Mouse (Mus musculus) kidney, postnatal 14 days (tissue): ENCODE results near the gene Ppp1r26.
"Not testable (repeated sequence)": the region's sequence is repeated elsewhere in the genome, so short reads cannot be mapped to it uniquely, and the experiment has no call there.

ENCODE experiments used
- DNase-seq: peaks from one replicate; pipeline ENCODE4 v3.0.0; 2022; ENCODE audit warnings: mixed read lengths

The Ppp1r26 gene

DNA sequence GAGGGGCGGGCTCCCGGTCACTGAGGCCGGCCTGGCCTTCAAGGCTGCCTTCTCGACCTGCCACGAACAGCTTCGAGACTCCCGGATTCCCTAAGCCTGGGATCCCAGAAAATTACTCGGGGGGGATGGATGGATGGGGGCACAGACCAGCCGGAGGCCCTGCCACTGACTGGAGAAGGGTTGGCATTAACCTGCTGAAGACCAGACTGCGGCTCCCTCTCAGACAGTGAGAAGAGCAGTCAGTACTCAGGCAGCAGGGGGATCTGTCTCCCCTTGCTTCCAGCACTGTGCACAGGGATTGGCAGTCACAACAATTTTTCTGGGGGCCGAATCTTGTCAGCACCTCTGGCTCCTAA is 693 bp downstream of the Ppp1r26 start:
- no peak for DNase-seq

DNA sequence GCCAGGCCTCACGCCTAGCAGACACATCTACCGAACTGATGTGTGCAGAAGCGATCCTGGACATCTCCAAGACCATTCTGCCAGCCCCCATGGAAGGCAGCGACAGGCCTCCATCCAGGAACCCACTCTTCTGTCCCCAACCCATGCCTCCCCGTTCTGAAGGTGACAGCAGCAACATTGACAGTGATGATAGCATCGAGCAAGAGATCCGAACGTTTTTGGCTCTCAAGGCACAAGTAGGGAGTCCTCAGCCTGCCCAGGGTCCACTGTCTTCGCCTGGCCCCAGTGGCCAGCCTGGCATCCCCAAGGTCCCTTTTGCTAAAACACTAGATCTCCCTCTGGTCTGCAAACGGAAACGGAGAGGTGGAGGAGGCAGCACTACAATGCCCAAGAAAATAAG is 5.1 kb downstream of the Ppp1r26 start:
- no peak for DNase-seq

DNA sequence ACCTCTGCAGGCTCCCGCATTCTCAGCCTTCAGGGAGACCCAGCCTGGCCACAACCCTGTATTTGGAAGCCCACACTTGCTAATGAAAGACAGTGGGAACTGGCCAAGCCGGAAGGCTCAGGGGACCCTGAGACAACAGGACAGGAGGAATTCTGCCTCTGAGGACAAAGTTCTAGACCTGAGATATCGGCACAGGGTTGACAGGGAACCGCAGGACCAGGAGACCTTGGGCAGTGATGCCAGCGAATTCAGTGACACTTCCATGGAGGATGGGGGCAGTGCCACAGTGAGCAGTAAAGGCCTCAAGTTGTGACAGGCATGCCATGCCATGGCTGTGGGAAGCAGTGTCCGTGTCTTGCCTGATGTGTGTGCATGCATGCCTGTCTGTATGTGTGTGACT is 6.9 kb downstream of the Ppp1r26 start:
- no peak for DNase-seq

DNA sequence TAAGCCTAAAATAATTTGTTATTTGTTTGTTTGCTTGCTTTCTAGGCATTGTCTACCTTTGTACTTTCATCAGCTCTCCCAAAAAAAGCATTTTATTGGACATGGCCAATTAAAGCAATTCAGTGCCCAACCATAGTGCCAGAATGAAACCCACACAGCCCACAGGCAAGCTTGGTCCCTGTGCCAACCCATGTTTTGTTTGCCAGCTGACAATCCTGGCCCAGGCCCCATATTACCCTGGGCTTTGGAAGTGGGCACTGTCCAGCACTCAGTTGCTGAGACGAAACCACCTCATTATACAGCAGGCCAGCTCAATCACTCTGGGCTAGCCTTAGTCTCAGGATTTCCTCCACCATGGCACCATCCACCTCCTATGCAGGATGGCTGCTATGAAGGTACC is 10.0 kb downstream of the Ppp1r26 start:
- DNase-seq: no peak

DNA sequence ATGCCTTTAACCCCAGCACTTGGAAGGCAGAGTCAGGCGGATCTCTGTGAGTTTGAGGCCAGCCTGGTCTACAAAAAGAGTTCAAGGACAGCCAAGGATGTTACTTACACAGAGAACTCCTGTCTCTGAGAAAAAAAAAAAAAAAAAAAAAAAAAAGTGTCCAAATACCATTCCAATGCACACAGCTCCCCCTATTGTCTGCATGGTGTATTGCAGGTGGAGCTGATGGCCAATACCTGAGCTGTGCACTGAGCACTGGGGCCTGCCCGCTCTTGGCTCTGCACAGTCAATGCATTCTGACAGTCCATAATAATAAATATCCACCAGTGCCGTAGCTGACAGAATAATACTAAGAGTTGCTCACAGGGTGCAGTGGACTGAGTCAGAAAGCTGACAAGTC is 17.3 kb downstream of the Ppp1r26 start:
- peak; percentile 52 for DNase-seq

DNA sequence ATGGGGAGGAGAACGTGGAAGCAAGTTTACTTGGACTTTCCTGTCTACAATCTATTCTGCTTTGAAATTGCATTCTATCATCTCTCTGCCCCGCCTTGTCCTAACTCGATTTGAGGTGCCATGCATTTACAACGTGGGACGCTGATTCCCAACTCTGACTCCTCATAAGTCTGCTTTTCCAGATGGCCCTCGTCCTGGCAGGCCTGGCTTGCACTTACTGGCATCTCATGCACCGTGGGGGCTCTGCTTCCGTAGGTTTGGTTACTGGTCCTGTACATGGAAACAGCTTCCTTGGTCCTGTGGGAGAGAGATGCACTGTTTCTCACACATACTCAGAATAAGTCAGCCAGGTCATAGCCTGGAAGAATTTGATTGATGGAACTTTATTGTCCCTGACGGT is 18.3 kb downstream of the Ppp1r26 start:
- DNase-seq: no peak

DNA sequence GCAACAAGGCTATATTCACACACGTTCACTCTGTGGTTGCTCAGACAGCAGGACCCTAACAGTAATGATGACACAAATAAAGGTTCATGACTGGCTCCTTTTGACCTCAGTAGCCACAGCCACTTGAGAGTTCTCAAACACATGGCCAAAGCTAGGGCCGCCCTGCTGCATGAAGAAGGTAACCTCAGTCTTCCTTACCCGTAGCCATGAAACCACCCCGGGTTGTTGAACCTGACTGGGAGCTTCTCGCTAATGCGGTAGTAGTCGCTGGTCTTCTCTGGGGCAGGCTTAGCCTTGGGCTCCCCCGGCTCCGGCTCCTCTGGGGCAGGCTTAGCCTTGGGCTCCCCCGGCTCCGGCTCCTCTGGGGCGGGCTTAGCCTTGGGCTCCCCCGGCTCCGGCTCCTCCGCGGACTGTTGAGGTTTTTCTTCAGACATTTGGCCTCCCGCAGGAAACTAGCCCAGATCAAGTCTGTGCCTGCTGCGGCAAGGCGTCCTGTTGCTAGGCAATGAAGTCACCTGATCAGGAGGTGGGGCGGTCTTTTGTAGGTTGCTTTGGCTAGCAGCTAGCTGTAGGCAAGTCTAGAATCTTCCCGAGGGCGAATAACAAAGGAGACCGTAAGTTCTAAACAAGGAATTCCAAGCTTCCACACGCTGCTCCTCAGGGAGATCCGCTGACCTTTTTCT is 19.4 kb downstream of the Ppp1r26 start, which contains the start of gene 1700007K13Rik:
Gene 1700007K13Rik (minus strand): TSS at position 497 of the 683 bp plus-strand sequence.
- peak; percentile 87 for DNase-seq

DNA sequence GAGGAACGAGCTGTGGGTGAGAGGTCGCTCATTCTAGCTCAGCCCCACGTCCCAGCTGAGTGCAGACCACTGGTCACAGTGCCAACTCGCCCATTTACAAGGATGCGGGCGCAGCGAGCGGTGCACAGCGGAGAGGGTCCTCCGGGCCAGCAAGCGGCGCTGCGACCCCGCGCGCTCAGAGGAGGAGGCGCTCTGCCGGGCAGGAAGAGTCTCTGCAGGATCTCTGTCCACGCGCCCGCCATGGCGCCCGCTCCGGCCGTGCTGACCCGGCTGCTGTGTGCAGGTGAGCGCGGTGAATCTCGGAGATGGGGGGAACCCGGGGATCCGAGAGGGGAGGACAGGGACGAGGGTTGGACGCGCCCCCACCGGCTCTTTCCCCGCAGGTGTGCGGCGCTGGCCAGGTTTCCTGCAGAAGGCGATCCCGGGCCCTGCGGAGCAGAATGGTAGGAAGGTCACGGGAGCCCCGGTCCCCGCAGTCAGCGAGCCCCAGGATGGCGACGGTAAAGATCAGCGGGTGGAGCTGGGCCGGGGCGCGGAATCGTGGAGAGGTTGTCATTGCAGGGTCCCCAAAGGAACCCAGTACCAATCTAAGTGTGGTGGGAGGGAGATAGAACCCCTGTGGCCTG is 21.4 kb downstream of the Ppp1r26 start, which contains the start of gene Mrps2:
Gene Mrps2 (plus strand): TSS at position 207 of the 626 bp plus-strand sequence.
- DNase-seq: peak; percentile 91

DNA sequence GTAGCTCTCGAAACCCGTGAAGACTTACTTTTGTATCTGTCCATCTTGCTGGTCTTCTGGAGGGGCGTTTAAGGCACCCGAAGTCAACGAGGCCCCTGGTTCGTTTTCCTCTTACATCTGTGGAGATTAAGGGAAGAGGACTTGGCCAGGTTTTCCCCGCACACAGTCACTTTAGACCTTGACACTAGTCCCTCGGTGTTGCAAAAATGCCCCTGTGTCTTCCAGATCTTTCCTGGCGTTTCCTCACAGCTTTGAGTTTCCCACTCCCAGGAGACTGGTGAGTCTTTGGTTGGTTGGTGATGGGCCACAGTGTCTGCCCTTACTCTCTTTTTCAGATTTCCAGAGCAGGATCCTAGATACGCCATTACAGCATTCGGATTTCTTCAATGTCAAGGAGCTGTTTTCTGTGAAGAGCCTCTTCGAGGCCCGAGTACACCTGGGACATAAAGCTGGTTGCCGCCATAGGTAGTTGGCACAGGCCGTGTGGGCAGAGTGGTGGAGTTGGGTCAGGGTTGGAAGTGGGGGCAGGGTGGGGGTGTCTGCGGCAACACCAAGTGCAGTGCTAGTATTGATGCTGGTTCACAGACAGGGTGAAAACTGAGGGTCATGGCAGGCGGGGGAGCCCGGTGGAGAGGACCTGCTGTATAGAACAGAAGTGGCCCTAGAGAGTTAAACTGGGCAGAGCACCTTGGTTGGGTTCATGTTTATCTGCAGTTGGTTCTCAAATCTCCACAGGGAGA is 22.1 kb downstream of the Ppp1r26 start:
- no peak for DNase-seq

DNA sequence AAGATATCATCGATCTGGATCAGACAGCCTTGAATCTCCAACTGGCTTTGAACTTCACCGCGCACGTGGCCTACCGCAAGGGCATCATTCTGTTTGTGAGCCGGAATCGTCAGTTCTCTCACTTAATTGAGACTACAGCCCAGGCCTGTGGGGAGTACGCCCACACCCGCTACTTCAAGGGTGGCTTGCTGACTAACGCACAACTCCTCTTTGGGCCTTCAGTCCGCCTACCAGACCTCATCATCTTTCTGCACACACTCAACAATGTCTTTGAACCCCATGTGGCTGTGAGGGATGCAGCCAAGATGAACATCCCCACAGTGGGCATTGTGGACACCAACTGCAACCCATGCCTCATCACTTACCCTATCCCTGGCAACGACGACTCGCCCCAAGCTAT is 22.9 kb downstream of the Ppp1r26 start:
- DNase-seq: no peak

DNA sequence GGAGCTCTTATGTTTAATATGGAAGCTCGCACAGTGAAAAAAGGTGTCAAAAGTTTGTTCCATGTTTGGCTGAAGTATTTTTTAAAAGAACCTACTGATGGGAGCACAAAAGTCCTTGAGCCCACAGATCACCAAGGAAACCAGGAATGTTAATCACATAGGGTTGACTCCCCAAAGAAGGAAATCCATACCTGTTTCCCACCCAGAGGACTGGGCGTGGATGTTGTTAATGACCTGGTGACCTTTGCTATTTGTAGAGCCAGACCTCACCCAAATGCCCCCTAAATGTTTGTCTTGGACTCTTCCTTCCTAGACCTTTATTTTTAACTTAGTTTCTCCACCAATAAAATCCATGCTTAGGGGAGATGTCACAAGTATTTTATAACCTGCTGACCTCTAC is 24.0 kb downstream of the Ppp1r26 start:
- no peak for DNase-seq

DNA sequence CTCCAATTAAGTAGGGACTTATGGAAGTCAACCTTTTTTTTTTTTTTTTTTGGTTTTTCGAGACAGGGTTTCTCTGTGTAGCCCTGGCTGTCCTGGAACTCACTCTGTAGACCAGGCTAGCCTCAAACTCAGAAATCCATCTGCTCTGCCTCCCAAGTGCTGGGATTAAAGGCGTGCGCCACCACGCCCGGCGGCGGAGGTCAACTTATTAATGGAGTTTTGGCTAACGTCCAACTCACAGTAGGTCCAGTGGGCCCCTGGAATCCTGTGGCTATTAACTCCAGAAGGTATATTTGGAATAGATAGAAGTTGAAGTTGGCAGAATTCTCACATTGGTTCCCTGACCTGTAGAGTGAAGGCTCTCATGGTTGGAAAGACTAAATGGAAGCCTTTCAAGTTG is 25.4 kb downstream of the Ppp1r26 start:
- not testable (repeated sequence) for DNase-seq

DNA sequence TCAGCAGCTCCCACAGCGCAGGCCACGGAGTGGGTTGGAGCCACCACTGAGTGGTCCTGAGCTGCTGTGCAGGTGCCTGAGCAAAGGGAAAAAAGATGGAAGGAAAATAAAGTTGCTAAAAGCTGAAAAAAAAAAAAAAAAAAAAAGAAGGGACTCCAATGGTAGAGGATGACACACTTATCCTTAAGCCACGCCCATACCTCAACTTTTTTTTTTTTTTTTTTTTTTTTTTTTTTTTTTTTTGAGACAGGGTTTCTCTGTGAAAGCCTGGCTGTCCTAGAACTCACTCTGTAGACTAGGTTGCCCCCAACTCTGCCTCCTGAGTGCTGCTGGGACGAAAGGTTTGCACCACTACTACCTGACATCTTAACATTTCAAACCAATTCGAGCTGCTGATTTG is 31.4 kb downstream of the Ppp1r26 start:
- not testable (repeated sequence) for DNase-seq

DNA sequence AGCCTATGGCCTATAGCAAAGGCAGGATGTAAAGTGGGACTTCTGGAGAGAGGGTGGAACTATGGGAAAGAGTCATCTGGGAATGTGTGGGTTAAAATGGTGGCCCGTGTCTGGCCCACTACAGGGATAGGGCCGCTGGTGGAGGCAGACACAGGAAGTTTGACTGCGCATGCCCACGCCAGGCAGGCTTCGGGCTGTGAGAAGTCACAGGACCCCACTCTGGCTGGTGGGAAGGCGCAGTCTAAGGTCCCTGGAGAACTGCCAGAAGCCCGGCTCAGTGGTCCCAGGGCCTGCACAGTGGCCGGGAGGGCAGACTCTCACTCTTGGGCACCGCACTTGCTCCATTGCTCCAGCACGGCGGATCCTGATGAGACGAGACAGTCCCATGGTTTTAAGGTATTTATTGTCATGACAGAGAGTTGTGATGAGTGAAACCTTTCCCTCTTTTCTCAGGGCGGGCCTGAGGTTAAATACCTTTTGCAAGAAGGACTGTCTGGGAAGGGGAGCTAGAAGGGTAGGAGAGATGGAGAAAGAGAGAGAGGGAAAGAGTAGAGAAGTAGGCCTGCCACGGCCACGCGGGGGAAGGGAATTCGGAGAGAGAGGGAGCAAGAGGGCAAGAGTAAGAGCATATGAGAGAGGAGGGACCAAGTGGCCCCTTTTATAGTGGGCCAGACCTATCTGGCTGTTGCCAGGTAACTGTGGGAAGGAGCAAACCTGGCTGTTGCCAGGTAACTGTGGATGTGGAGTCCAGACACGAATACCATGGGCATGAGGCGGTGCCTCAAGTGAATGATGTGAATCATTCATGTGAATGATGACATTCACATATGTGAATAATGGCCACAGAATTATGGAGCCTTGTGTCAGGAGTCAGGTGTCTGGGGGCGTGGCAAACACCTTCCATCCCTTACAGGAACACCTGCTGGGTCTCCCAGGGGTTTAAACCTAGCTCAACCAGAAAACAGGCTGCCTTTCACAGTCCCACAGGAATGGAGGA is 32.9 kb downstream of the Ppp1r26 start:
- DNase-seq: no peak

DNA sequence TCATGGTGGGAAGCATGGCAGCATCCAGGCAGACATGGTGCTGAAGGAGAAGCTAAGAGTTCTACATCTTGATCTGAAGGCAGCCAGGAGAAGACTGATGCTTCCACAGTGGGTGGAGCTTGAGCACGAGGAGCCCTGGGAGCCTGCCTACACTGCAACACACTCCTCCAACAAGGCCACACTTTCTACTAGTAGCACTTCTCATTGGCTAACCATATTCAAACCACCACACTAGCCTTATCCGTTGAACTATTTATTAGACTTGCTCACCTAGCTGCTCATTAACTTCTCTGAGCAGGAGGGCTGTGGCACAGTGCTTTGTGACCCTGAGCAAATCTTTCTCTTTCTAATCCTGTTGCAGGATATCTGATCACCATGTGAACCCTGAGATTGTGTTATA is 37.3 kb downstream of the Ppp1r26 start:
- peak; percentile 40 for DNase-seq

DNA sequence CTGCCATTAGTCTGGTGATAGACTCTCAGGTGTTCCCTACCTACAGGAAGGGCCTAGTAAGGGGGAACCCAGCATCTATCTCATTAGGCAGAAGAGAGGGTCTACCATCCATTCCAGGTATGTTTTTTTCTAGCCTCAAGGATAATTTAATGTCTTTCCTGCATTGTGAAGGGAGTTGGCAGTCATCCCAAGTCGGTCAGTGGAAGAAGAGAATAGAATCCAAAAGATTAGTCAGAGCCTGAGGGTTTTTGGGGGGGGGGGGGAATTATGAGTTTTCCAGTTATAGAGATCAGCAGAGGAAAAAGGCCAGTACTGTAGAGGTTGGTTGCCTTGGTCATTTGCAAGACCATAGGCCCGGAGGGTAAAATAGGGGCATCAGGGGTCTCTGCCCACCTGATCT is 47.9 kb downstream of the Ppp1r26 start:
- no peak for DNase-seq

DNA sequence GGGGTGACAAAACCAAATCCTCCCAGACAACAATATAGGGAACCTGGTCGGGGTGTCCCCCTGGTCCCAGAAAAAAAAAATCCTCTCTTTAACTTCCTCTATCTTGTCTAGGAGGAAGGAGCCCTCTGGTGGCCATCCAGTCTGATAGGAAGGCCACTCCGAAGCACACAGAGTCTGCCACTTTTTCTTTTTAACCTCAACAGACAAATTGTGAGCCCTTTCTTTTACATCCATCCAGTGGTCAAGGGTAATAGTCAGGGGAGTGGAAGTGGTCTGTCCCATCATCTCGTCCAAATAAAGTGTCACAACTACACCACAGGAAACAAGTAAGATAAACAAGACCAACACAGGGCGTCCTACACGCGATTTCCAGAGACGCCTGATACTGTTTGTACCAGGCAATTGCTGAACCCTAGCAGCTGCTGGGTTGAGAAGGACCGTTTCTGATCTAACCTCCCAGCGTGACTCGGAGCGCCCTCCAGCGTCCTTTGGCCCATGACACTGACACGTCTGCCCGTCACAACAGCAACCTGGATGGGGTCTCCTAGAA is 48.7 kb downstream of the Ppp1r26 start:
- peak; percentile 36 for DNase-seq

DNA sequence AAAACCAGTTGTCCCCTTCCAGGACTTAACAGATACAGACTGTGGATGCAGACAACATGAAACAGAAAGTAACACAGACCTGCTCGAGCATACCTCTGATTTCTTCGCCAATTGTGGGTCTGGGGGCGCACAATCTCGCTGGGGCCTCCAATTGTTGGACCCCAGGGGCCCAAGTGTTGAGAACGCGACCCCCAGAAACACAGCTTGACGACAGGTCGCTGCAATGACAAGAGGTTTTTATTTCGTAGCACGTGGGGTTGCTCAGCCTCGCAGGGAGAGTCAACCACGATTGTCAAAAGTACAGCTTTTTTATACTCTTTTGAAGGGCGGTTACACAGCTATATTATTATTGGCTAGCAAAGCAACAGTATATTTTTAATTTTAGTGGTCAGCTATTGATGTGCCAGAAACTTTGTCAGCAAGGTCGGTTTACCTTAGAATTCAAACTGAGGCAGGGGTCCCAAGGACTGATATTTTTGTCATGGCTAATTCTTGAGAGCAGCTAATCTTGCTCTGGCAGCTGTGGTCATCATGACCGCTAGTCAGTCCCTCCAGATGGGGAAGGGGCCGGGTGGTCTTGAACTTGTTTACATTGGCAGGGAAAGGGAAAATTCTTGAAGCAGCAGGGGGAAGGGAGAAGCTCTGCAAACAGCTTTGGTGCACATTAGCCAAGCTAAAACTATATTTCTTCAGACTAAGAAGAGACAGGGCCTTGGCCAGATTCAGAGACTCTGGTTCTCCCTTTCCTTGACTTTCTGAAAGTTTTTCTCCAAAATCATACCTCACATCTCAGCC is 49.4 kb downstream of the Ppp1r26 start:
- DNase-seq: no peak

DNA sequence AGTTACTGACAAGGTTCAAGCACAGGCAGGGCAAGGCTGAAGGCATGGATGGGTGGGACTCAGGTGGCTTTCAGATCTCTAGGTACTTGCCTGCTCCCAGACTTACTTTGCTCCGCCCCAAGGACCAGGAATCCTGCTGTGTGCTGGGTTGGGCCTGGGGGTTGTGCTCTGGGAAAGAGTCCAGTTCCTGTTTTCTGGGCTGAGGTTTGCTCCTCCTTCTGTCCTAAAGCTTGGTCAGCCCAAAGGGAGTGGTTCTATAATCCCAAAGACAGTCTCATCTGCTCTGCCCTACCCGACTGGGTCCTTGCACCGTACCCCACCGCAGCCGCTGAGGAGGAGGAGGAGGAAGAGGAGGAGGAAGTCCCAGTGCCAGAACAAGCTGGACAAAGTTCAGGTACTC is 50.1 kb downstream of the Ppp1r26 start, which contains the start of gene Gbgt1:
Gene Gbgt1 (plus strand): TSS at position 221 of the 400 bp plus-strand sequence.
- peak; percentile 33 for DNase-seq

DNA sequence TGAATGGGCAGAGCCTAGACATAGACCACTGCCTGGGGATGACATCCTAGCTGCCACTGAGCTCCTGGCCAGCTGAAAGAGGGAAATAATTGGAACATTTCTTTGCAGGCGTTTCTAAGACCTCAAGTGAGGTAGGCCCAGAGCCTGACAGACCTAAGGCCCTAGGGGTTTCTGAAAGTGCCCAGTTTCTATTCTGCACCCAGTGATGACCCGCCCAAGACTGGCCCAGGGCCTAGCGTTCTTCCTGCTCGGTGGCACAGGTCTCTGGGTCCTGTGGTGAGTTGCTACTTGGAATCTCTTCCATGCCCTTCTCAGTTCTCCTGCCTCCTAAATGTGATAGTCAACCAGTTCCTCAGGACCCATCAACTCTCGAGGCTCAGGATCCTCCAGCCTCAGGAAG is 51.0 kb downstream of the Ppp1r26 start:
- DNase-seq: no peak

DNA sequence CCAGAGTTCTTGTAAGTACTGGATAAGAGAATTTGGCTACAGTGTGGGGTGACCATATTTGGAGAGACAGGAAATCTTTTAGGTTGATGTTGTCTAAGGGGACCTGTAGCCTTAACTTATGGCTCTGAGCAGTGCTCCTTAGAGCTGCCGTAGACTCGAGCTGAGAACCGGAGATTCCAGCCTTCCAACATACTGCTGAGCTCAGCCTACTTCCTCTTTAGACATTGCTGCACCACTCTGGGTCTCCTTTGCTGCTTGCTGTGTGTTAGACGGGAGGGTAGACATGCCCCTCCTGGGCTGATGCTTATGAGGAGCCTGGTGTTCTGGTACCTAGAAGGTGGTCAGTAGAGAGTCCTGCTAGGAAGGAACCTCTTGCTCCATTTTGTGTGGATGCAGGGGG is 51.8 kb downstream of the Ppp1r26 start:
- DNase-seq: no peak

DNA sequence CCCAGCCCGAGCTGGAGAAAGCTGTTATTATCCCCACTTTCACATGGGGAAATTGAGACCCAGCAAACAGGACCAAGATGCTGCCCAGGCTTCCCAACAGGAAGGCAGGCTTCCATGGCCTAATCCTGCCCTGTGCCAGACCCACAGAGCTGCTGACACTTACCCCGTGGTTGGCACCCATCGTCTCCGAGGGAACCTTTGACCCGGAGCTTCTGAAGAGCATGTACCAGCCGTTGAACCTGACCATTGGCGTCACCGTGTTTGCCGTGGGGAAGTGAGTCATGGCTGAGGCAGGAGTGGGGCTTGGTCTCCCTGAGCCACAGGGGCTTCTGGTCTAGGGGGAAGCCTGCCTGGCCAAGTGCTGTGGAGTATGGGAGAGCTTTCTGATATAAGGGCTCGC is 56.4 kb downstream of the Ppp1r26 start:
- no peak for DNase-seq
